Mouse (Mus musculus): ENCODE results near the gene Zfp773. TPM values are rescaled to one million over a fixed set of nuclear protein-coding genes. Genes with fewer than 3 reads are reported as not detected.

Zfp773 gene
- 0.18 and 0.54 TPM in 2 replicates for total RNA-seq (2014; rRNA removed)
- 0.04 and 0.09 TPM in 2 replicates for polyA plus RNA-seq (2012; rRNA removed)

GRCm38 (mm10) chr7:7136379-7136866 is at the start of gene Zfp773:
TSS of gene Zfp773 (minus strand) at chr7:7136755.
- H3K9ac ChIP-seq (ENCODE audit: low read depth, low read length), result peak within 1 kb of the TSS; percentile 62; the same call in 1 of the 2 replicates
- no peaks in the 10 kb centered on the region for H3K27me3 ChIP-seq (ENCODE audit: control insufficient read depth, insufficient read depth, low read length)
- H3K4me1 ChIP-seq (ENCODE audit: control insufficient read depth, insufficient read depth, low read length), result no peaks in the 10 kb centered on the region
- peak; percentile 65 for DNase-seq (ENCODE audit: extremely low read depth, low read depth, low spot score)
- 6% methylated on average over 16 of the region's 16 CpGs for WGBS
- peak within 1 kb of the TSS; percentile 63 for H3K4me3 ChIP-seq (ENCODE audit: insufficient read depth, low read depth, low read length)
- TF ChIP-seq CTCF (IDR thresholded peaks at IDR 0.05; ENCODE audit: low read depth, low read length) (peak; percentile 53), POLR2A (IDR thresholded peaks at IDR 0.05; ENCODE audit: extremely low read depth, insufficient read depth, low read length) (no peak)
- no peaks in the 10 kb centered on the region for H3K79me2 ChIP-seq (ENCODE audit: control insufficient read depth, insufficient read depth, low read length)
- no peaks in the 10 kb centered on the region for H3K36me3 ChIP-seq (ENCODE audit: control insufficient read depth, insufficient read depth, low read length)
- H3K27ac ChIP-seq (replicated peaks; ENCODE audit: insufficient read depth, low read depth, low read length), result no peak within 1 kb of the TSS

- 97% methylated on average over 1 of the region's 1 CpGs for WGBS
- Histone ChIP-seq H3K27ac (replicated peaks; ENCODE audit: insufficient read depth, low read depth, low read length) (no peak overlapping the region), H3K36me3 (ENCODE audit: control insufficient read depth, insufficient read depth, low read length) (peaks cover 23% of the 10 kb centered on the region), H3K4me3 (ENCODE audit: insufficient read depth, low read depth, low read length) (no peak overlapping the region), H3K79me2 (ENCODE audit: control insufficient read depth, insufficient read depth, low read length) (no peaks in the 10 kb centered on the region), H3K4me1 (ENCODE audit: control insufficient read depth, insufficient read depth, low read length) (peaks cover 5% of the 10 kb centered on the region; the same call in 1 of the 2 replicates), H3K27me3 (ENCODE audit: control insufficient read depth, insufficient read depth, low read length) (no peaks in the 10 kb centered on the region), H3K9ac (ENCODE audit: low read depth, low read length) (no peak overlapping the region)
- TF ChIP-seq POLR2A (IDR thresholded peaks at IDR 0.05; ENCODE audit: extremely low read depth, insufficient read depth, low read length), result no peak
- no peak for TF ChIP-seq CTCF (IDR thresholded peaks at IDR 0.05; ENCODE audit: low read depth, low read length)
- no peak for DNase-seq (ENCODE audit: extremely low read depth, low read depth, low spot score)
Observed at GRCm38 (mm10) chr7:7185897-7186296, 49.3 kb upstream of the Zfp773 start.

GRCm38 (mm10) chr7:7171227-7172147 is 34.9 kb upstream of the Zfp773 start, which contains the start of gene Zfp418:
TSS of gene Zfp418 (plus strand) at chr7:7171330.
- no peaks in the 10 kb centered on the region for H3K79me2 ChIP-seq (ENCODE audit: control insufficient read depth, insufficient read depth, low read length)
- peaks cover 11% of the 10 kb centered on the region; the same call in 1 of the 2 replicates for H3K36me3 ChIP-seq (ENCODE audit: control insufficient read depth, insufficient read depth, low read length)
- H3K27me3 ChIP-seq (ENCODE audit: control insufficient read depth, insufficient read depth, low read length), result no peaks in the 10 kb centered on the region
- DNase-seq (ENCODE audit: extremely low read depth, low read depth, low spot score), result peak; percentile 88
- peak within 1 kb of the TSS; percentile 14; the same call in 1 of the 2 replicates for H3K27ac ChIP-seq (replicated peaks; ENCODE audit: insufficient read depth, low read depth, low read length)
- peak within 1 kb of the TSS; percentile 71 for H3K9ac ChIP-seq (ENCODE audit: low read depth, low read length)
- WGBS, result under 1% methylated on average over 26 of the region's 26 CpGs
- TF ChIP-seq CTCF (IDR thresholded peaks at IDR 0.05; ENCODE audit: low read depth, low read length) (peak; percentile 26; the same call in 1 of the 2 replicates), POLR2A (IDR thresholded peaks at IDR 0.05; ENCODE audit: extremely low read depth, insufficient read depth, low read length) (no peak)
- peak within 1 kb of the TSS; percentile 83 for H3K4me3 ChIP-seq (ENCODE audit: insufficient read depth, low read depth, low read length)
- no peaks in the 10 kb centered on the region for H3K4me1 ChIP-seq (ENCODE audit: control insufficient read depth, insufficient read depth, low read length)

- TF ChIP-seq CTCF (IDR thresholded peaks at IDR 0.05; ENCODE audit: low read depth, low read length) (no peak), POLR2A (IDR thresholded peaks at IDR 0.05; ENCODE audit: extremely low read depth, insufficient read depth, low read length) (no peak)
- Histone ChIP-seq H3K4me3 (ENCODE audit: insufficient read depth, low read depth, low read length) (no peak overlapping the region), H3K4me1 (ENCODE audit: control insufficient read depth, insufficient read depth, low read length) (no peaks in the 10 kb centered on the region), H3K27me3 (ENCODE audit: control insufficient read depth, insufficient read depth, low read length) (no peaks in the 10 kb centered on the region), H3K79me2 (ENCODE audit: control insufficient read depth, insufficient read depth, low read length) (no peaks in the 10 kb centered on the region), H3K36me3 (ENCODE audit: control insufficient read depth, insufficient read depth, low read length) (no peaks in the 10 kb centered on the region), H3K9ac (ENCODE audit: low read depth, low read length) (no peak overlapping the region), H3K27ac (replicated peaks; ENCODE audit: insufficient read depth, low read depth, low read length) (no peak overlapping the region)
- 88% methylated on average over 15 of the region's 15 CpGs for WGBS
- no peak for DNase-seq (ENCODE audit: extremely low read depth, low read depth, low spot score)
Observed at GRCm38 (mm10) chr7:7145991-7146608, 9.5 kb upstream of the Zfp773 start.

- 91% methylated on average over 1 of the region's 1 CpGs for WGBS
Observed at GRCm38 (mm10) chr7:7144215-7144614, 7.7 kb upstream of the Zfp773 start.

More at GRCm38 (mm10) chr7:7144215-7144614, 7.7 kb upstream of the Zfp773 start:
- H3K27me3 ChIP-seq (ENCODE audit: control insufficient read depth, insufficient read depth, low read length), result no peaks in the 10 kb centered on the region
- TF ChIP-seq CTCF (IDR thresholded peaks at IDR 0.05; ENCODE audit: low read depth, low read length) (no peak), POLR2A (IDR thresholded peaks at IDR 0.05; ENCODE audit: extremely low read depth, insufficient read depth, low read length) (no peak)
- no peaks in the 10 kb centered on the region for H3K36me3 ChIP-seq (ENCODE audit: control insufficient read depth, insufficient read depth, low read length)
- H3K79me2 ChIP-seq (ENCODE audit: control insufficient read depth, insufficient read depth, low read length), result no peaks in the 10 kb centered on the region
- no peak overlapping the region for H3K9ac ChIP-seq (ENCODE audit: low read depth, low read length)
- H3K4me3 ChIP-seq (ENCODE audit: insufficient read depth, low read depth, low read length), result no peak overlapping the region
- no peak for DNase-seq (ENCODE audit: extremely low read depth, low read depth, low spot score)
- H3K4me1 ChIP-seq (ENCODE audit: control insufficient read depth, insufficient read depth, low read length), result no peaks in the 10 kb centered on the region
- H3K27ac ChIP-seq (replicated peaks; ENCODE audit: insufficient read depth, low read depth, low read length), result no peak overlapping the region

Data from liver, adult 2 months (tissue).